Mouse (Mus musculus) ES-Bruce4 (cell line): Measurements from ENCODE around the gene Zfp972. TPM values are rescaled to one million over a fixed set of nuclear protein-coding genes. Genes with fewer than 3 reads are reported as not detected.
"Not testable (repeated sequence)": the region's sequence is repeated elsewhere in the genome, so short reads cannot be mapped to it uniquely, and the experiment has no call there.

Experiments
- H3K27ac ChIP-seq: 2 replicates; pipeline ENCODE4 v1.5.1; 2012; ENCODE audit warnings: low read length, inconsistent platforms; ENCODE audit not compliant: insufficient read depth
- H3K27me3 ChIP-seq: 2 replicates; pipeline ENCODE4 v1.6.1; 2012; ENCODE audit warnings: mild to moderate bottlenecking, low read length, inconsistent platforms; ENCODE audit not compliant: control insufficient read depth, poor library complexity, insufficient read depth, severe bottlenecking
- H3K36me3 ChIP-seq: 2 replicates; pipeline ENCODE4 v1.6.1; 2012; ENCODE audit warnings: inconsistent platforms, mild to moderate bottlenecking, low read length, moderate library complexity; ENCODE audit not compliant: control insufficient read depth, poor library complexity, insufficient read depth, severe bottlenecking
- H3K4me1 ChIP-seq: one replicate; pipeline ENCODE4 v1.8.1; 2011; ENCODE audit warnings: low read length; ENCODE audit not compliant: control insufficient read depth, insufficient read depth
- H3K4me3 ChIP-seq: 2 replicates; pipeline ENCODE4 v1.5.1; 2011; ENCODE audit warnings: low read depth, mild to moderate bottlenecking, low read length
- H3K9ac ChIP-seq: 2 replicates; pipeline ENCODE4 v1.6.1; 2012; ENCODE audit warnings: low read depth, mild to moderate bottlenecking, inconsistent platforms; ENCODE audit not compliant: poor library complexity, severe bottlenecking
- H3K9me3 ChIP-seq: replicated peaks from 2 replicates; pipeline ENCODE4 v1.6.1; 2012; ENCODE audit warnings: mild to moderate bottlenecking, low read length, inconsistent platforms; ENCODE audit not compliant: control insufficient read depth, poor library complexity, insufficient read depth, severe bottlenecking
- polyA plus RNA-seq: library from polyadenylated mRNA; stranded (reverse); fragments of >200 nt; gene quantifications from 2 replicates; pipeline ENCODE4 v1.2.4, GENCODE M21; 2011; ENCODE audit warnings: low read depth; ENCODE audit not compliant: missing spikeins, insufficient read depth, insufficient read length

The Zfp972 gene
- 10.7 and 16.4 TPM in 2 replicates for polyA plus RNA-seq

DNA sequence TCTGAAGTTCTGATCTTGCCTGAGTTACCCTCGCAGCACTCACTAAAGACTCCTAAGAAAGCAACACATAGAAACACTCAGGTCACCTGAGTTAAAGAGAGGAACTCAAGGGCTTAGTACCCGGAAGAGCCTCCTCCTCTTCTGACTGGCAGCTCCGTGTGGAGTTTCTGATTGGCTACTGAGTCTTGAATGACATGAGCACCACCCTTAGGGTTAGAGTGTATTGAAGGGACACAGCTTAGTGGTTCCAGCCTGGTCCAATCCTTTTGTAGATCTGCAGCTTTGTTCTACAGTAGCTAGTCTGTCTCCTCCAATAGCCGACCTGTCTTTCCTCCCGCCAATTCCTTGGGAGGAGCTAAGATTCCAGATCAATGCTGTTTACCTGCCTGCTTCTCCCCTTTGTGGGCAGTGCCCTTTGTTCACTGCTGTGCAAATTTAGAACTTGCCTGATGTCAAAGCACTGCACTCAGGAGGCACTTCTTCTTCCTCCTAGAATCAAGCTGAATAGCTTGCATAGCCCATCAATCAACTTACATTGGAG, at the start of gene Zfp972:
Gene Zfp972, minus strand, starts transcription at position 51 of the 541 bp plus-strand sequence.
- H3K9me3 ChIP-seq, H3K4me1 ChIP-seq, H3K27me3 ChIP-seq, H3K36me3 ChIP-seq: not testable (repeated sequence)
- Histone ChIP-seq H3K27ac (peak within 1 kb of the TSS; percentile 63; the same call in 1 of the 2 replicates), H3K4me3 (peak within 1 kb of the TSS; percentile 82), H3K9ac (peak within 1 kb of the TSS; percentile 74; the same call in 1 of the 2 replicates)

DNA sequence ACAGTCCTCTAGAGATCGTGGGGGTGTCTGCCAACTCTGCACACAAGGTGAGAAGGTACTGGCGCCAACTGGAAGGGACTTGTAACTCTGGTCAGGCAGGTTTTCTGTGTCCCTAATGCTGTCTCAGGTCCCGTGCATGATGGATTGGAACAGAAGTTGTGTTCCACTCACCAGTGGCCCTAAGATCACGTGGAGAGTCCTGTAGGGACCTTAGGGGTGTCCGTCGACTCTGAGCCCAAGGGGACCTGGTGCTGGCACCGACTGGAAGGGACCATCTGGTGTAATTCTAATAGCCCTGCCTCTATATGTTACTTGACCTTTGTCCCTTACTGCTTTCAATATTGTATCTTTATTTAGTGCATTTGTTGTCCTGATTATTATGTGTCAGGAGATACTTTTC, 49.4 kb upstream of the Zfp972 start:
- not testable (repeated sequence) for H3K36me3 ChIP-seq, H3K27ac ChIP-seq, H3K9me3 ChIP-seq, H3K4me3 ChIP-seq, H3K27me3 ChIP-seq, H3K9ac ChIP-seq, H3K4me1 ChIP-seq

DNA sequence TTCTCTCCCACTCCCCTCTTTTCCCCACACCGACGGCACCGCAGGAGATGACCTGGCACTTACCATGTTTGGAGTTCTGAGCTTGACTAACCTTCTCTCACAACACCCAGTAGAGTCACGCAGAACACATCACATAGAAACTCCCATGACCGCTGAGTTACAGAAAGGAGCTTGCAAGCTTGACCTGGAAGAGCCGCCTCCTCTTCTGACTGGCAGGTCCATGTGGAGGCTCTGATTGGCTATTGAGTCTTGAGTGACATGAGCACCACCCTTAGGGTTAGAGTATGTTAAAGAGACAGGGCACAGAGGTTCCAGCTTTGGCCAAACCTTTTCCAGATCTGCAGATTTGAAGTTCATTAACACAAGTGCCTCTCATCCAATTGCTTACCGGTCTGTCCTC, 31.7 kb upstream of the Zfp972 start, which contains the start of gene Gm14326:
Gene Gm14326, minus strand, starts transcription at position 153 of the 400 bp plus-strand sequence.
- not testable (repeated sequence) for H3K9ac ChIP-seq, H3K27ac ChIP-seq

DNA sequence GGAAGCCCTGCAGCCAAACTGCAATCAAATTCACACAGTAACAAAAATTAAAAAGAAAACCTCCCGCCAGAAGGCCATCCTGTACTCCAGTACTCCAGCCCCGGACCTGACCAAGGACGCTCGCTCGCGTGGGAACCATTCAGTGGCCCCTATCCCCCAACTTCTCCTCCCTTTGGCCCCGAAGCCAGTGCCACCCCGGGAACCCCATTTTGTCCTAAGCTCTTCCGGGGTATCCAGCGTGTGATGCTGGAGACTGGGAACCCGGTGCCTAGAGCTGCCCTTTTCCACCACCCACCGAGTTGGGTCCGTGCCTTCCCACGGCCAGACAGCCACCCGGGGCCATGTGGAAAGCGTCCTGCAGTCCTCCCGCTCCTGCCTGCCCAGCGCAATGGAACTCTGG, 31.3 kb upstream of the Zfp972 start:
- H3K4me3 ChIP-seq: peak overlapping the region; percentile 46
- not testable (repeated sequence) for H3K36me3 ChIP-seq, H3K27ac ChIP-seq, H3K9me3 ChIP-seq, H3K27me3 ChIP-seq, H3K9ac ChIP-seq, H3K4me1 ChIP-seq

More for the DNA sequence above, 31.7 kb upstream of the Zfp972 start, which contains the start of gene Gm14326:
- H3K4me3 ChIP-seq: peak within 1 kb of the TSS; percentile 82
- not testable (repeated sequence) for H3K9me3 ChIP-seq, H3K36me3 ChIP-seq, H3K27me3 ChIP-seq, H3K4me1 ChIP-seq

DNA sequence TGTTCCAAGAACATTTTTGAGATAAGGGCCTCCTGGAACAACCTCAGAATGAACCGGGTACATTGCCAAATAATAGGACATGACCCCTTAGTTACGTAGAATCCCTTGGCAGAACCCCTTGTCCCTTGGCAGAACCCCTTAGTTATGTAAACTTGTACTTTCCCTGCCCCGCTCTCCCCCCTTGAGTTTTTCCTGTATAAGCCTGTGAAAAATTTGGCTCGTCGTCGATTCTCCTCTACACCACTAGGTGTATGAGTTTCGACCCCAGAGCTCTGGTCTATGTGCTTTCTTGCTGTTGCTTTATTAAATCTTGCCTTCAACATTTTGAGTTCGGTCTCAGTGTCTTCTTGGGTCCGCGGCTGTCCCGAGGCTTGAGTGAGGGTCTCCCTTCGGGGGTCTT, 22.1 kb downstream of the Zfp972 start:
- not testable (repeated sequence) for H3K4me3 ChIP-seq, H3K9me3 ChIP-seq, H3K4me1 ChIP-seq, H3K9ac ChIP-seq, H3K27ac ChIP-seq, H3K36me3 ChIP-seq, H3K27me3 ChIP-seq

DNA sequence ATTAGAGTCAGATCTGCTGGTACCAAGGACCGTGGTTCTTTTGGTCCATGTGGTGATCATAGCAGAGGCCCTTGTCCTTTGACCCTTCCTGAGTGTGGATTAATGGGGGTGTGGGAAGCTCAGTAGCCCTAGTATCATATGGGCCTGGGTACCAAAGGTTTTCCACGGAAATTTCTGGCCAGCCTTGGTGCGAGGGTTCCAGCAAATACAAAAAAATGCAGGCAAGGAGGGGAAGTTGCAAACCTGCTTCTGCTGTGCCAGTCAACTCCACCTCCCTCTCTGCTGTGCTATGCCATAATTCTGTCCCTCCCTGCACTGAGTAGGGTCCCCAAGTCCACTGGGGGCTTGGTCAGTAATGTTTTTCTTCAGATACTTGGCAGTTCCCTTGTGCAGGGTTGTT, 27.2 kb downstream of the Zfp972 start:
- H3K9me3 ChIP-seq, H3K9ac ChIP-seq, H3K36me3 ChIP-seq, H3K4me1 ChIP-seq, H3K27me3 ChIP-seq, H3K27ac ChIP-seq, H3K4me3 ChIP-seq: not testable (repeated sequence)

DNA sequence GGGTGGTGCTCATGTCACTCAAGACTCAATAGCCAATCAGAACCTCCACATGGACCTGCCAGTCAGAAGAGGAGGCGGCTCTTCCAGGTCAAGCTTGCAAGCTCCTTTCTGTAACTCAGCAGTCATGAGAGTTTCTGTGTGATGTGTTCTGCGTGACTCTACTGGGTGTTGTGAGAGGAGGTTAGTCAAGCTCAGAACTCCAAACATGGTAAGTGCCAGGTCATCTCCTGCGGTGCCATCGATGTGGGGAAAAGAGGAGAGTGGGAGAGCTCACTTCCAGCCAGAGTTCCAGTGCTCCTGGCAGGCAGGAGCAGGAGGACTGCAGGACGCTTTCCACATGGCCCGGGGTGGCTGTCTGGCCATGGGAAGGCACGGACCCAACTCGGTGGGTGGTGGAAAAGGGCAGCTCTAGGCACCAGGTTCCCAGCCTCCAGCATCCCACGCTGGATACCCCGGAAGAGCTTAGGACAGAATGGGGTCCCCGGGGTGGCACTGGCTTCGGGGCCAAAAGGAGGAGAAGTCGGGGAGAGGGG, 28.3 kb downstream of the Zfp972 start, which contains the start of gene Gm14327:
Gene Gm14327, plus strand, starts transcription at position 51 of the 533 bp plus-strand sequence.
- H3K9ac ChIP-seq: not testable (repeated sequence)
- H3K4me3 ChIP-seq: peak within 1 kb of the TSS; percentile 95

DNA sequence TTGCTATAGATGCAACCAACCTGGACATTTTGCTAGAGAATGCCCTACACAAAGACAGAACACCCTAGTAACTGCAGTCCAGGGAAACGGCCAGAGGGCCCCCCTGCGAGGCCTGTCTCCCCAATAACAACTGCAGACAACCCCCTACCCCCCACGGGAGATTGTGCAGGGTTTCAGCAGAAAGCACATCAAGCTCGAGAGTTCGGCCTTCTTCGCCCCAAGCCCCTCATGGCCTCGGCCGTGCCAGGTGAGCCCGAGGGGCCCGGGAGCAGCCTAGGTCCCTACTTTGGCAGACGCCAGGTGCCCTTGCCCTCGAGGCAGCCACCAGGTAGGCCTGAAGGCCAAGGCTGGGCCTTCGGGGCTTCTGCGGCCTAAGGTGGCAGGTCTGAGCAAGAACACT, 37.7 kb downstream of the Zfp972 start:
- not testable (repeated sequence) for H3K9me3 ChIP-seq, H3K4me1 ChIP-seq

More for the DNA sequence above, 28.3 kb downstream of the Zfp972 start, which contains the start of gene Gm14327:
- H3K36me3 ChIP-seq, H3K27me3 ChIP-seq, H3K9me3 ChIP-seq, H3K4me1 ChIP-seq, H3K27ac ChIP-seq: not testable (repeated sequence)

DNA sequence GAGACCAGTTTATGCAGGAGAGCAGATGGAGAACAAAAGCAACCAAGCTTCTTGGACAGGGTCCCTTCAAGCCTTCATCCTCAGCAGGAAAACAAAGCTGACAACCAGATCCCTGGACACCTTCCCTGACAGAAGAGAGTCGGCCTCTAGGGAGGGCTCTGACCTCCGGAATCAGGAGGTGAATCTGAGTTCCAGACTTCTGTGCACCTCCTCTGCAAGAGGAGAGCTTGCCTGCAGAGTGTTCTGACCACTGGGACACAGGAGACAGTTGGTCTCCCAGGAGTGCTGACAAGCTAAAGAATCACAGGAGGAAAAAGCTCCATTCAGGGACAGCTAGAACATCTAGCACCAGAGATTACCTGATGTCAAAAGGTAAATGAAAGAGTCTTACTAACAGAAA, 63.2 kb downstream of the Zfp972 start:
- H3K9ac ChIP-seq, H3K36me3 ChIP-seq, H3K4me3 ChIP-seq, H3K4me1 ChIP-seq, H3K9me3 ChIP-seq, H3K27ac ChIP-seq, H3K27me3 ChIP-seq: not testable (repeated sequence)

More for the DNA sequence above, 37.7 kb downstream of the Zfp972 start:
- not testable (repeated sequence) for H3K9ac ChIP-seq, H3K4me3 ChIP-seq, H3K27me3 ChIP-seq, H3K27ac ChIP-seq, H3K36me3 ChIP-seq
